Mouse (Mus musculus): Measurements from ENCODE around the gene Slc9a9. TPM values are rescaled to one million over a fixed set of nuclear protein-coding genes. Genes with fewer than 3 reads are reported as not detected.

The Slc9a9 gene
- polyA plus RNA-seq, 1 experiment = 20.8 TPM

DNA sequence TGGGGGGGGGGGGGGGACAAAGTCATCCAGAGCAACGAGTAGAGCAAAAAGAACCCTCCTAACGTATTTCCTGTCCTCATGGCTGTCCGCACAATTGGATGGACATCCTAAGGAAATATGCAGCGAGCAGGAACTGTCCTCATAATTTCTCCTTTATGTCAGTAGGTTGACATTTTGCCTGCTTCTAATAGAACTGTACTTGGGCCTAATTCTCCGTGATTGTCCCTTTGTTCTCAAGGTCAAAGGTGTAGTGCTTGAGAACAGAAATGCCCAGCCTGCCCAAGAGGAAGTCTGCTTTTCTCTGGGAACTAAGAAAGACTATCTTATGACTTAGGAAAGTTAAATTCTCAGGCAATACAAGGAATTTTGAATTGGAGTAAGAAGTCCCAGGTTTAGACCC is 514.7 kb downstream of the Slc9a9 start:
- no peak for DNase-seq (ENCODE audit: extremely low spot score in 1 of 2, low spot score in 1 of 2)

DNA sequence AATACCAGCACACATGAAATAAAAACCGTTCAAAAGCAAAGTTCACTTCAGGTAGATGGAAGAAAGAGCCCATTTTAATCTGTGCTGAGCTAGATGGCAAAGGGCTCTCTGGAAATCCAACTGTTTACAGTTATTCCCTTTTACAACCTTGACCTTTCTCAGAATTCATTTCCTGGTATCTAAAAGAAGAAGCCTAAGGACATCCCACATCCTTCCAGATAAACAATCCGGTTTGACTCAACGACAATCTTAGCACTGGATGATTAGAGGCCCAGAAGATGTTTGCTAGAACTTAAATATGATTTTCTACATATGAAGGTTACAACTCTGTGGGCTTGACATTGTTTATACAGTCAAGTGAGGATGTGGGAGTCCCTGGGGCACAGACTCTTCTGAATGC is 516.1 kb downstream of the Slc9a9 start:
- no peak for DNase-seq (ENCODE audit: extremely low spot score in 1 of 2, low spot score in 1 of 2)

DNA sequence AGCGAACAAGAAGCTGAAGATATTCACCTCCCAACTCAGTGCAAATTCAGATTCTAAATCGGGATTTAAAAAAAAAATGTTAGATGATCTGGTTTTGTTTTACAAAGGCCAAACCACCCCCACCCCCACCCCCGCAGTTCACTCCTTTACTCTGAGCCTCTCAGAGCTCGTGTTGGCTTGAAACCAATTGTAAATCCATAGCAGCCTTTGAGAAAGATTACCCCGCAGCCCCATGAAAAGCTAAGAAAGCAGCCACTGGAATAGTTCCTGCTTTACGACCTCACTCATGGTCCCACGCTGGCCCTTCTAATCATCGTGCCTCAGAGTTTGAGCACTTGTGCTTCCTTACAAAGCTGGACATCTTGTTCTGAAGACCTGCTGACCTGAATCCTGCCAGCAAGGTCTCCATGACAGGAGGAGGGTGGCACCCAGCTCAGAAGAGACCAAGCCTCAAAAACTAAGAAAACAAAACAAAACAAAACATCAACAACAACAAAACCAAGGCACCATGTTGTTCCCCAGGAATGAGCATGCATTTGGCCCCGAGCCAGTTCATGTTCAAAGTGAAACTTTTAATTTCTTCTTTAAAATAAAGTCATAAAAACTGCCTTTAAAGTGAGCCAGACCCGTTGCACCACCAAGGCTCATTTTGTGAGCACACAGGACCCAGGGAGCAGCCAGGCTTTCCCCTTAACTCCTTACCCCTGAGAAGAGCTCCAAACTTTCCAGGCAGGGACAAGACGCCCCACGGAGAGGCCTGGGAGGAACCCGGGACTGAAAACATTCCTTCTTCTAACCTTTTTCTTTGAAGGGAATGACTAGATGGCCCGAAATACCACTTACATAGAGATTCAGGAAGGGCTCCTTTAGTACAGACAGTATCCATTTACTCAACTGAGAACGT is 516.9 kb downstream of the Slc9a9 start:
- no peak for DNase-seq (ENCODE audit: extremely low spot score in 1 of 2, low spot score in 1 of 2)

- DNase-seq (ENCODE audit: extremely low spot score in 1 of 2, low spot score in 1 of 2) = no peak
Measured at GRCm38 (mm10) chr9:95188362-95189217, 518.9 kb downstream of the Slc9a9 start.

DNA sequence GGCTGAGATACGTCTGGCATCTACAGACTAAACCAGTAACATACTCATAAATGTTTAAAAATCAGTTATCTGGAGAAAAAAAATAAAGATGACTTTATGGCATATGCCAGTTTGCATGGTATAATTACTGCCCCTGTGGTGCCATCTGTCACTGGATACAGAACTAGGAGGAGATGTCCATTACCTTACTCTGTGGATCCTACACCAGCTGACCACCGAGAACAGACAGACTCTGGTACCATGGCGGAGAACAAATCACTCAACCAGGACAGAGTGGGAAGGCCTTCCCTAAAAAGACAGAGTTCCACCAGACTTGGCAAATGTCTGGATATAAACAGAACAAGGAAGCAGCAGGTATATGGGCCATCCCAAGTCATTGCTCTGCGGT is 519.5 kb downstream of the Slc9a9 start:
- no peak for DNase-seq (ENCODE audit: extremely low spot score in 1 of 2, low spot score in 1 of 2)

- DNase-seq (ENCODE audit: extremely low spot score in 1 of 2, low spot score in 1 of 2) = no peak
Measured at GRCm38 (mm10) chr9:95191442-95191841, 521.7 kb downstream of the Slc9a9 start.

- no peak for DNase-seq (ENCODE audit: extremely low spot score in 1 of 2, low spot score in 1 of 2)
Measured at GRCm38 (mm10) chr9:95192901-95193532, 523.3 kb downstream of the Slc9a9 start.

GRCm38 (mm10) chr9:95193672-95194071 is 524.0 kb downstream of the Slc9a9 start:
- no peak for DNase-seq (ENCODE audit: extremely low spot score in 1 of 2, low spot score in 1 of 2)

GRCm38 (mm10) chr9:95194158-95194557 is 524.4 kb downstream of the Slc9a9 start:
- DNase-seq (ENCODE audit: extremely low spot score in 1 of 2, low spot score in 1 of 2) = no peak

GRCm38 (mm10) chr9:95207661-95208060 is 538.0 kb downstream of the Slc9a9 start:
- DNase-seq (ENCODE audit: extremely low spot score in 1 of 2, low spot score in 1 of 2) = peak in 1 of 2 experiments; percentile 13

DNA sequence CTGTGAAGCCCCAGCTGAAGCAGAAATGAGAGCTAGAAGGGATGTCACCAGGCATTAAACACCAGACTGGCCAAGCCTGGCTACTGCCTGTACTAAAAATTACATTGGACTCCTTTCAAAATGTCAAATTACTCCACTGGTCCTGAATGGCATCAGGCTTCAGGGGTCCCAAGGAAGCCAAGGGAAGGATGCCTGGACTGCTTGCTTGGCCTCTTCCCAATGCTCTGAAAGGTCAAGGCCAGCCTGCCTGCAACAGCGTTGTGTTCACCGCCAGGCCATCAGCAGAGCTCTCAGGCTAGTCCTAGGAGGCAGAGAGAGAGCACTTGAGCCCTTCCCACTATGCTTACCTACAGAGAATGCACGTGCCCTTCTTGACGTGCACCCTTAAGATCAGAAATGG is 539.0 kb downstream of the Slc9a9 start:
- DNase-seq (ENCODE audit: extremely low spot score in 1 of 2, low spot score in 1 of 2) = no peak

DNA sequence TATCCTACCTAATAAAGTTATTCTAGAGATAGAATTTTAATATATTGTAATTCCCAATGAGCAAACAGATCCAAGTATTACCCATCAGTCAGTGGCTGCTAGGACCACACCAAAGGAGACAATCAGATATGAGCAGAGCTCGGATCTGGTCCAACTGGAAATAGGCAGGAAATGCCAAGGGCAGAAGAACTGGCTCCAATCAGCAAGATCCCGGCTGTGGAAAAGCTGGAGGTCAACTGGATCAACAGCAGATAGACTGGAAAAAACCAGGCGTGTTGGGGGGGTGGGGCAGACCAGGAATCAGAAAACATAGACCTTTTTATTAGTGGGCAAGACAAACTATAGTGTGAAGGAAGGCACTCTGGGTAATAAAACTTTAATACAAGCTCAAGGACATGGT is 550.3 kb downstream of the Slc9a9 start:
- DNase-seq (ENCODE audit: extremely low spot score in 1 of 2, low spot score in 1 of 2) = no peak

GRCm38 (mm10) chr9:95221310-95221709 is 551.6 kb downstream of the Slc9a9 start:
- DNase-seq (ENCODE audit: extremely low spot score in 1 of 2, low spot score in 1 of 2) = no peak

GRCm38 (mm10) chr9:95226986-95227385 is 557.3 kb downstream of the Slc9a9 start:
- DNase-seq (ENCODE audit: extremely low spot score in 1 of 2, low spot score in 1 of 2) = no peak

GRCm38 (mm10) chr9:95228123-95228522 is 558.4 kb downstream of the Slc9a9 start:
- DNase-seq (ENCODE audit: extremely low spot score in 1 of 2, low spot score in 1 of 2) = no peak

DNA sequence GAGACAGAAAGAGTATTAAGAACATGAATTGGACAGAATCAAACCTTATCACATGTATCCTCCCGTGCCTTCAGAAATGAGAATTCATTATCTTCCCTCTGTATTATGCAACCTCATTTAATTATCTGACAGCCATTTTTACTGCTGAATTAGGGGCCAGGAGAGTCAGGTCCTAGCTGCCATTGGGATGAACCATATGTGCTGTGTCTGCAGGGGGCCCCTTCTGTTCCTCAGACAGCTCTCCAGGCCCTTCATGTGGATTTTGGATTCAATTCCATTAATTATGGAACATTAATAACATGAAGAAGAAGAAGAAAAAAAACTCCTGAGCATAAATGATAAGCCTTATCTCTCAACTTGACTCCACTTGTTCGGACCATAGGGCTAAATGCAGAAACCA is 559.4 kb downstream of the Slc9a9 start:
- DNase-seq (ENCODE audit: extremely low spot score in 1 of 2, low spot score in 1 of 2) = no peak

GRCm38 (mm10) chr9:95239900-95240299 is 570.2 kb downstream of the Slc9a9 start:
- DNase-seq (ENCODE audit: extremely low spot score in 1 of 2, low spot score in 1 of 2) = no peak

DNA sequence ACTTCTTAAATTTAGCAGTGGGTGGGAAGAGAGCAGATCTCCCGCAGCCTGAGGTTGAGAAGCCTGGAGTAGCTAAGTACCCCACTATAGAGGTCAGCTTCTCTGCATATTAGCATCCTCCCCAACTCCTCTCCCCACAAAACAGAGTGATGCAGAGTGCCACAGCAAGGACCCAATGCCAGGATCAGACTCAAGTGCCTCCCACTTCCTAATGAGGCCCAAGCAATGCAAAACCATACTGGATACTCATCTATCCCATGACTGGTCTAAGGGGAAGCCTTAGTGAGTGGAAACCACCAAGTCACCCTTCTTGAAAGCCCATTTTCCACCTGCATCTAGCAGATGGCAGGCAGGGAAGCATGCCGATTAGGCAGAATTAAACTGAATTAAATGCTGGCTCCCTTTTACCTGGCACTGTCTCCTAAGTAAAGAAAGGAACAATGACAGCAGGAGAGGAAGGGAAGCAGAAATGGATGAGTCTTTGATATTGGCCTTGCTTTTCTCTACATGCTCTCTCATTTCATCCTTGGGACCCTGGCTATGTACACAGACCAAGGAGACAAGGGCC is 573.0 kb downstream of the Slc9a9 start:
- DNase-seq (ENCODE audit: extremely low spot score in 1 of 2, low spot score in 1 of 2) = no peak

GRCm38 (mm10) chr9:95254162-95254561 is 584.5 kb downstream of the Slc9a9 start:
- DNase-seq (ENCODE audit: extremely low spot score in 1 of 2, low spot score in 1 of 2) = no peak

DNA sequence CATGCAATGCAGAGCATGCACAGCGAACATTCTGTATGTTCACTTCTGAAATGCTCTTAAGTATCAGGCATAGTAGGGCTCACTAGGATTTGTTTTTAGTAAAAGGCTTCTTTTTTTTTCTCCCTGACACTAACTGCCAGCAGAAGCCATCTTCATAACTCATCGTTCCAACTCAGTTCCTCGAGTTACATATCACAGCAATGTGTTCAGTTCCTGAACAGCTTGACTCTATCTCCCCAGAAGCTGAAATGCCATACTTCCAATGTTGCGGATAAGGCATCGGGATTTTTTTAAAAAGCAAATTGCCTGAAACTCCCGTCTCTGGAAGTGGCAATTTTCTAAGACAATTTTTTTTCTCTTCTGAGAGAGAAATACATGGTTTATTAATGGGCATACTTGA is 586.1 kb downstream of the Slc9a9 start:
- DNase-seq (ENCODE audit: extremely low spot score in 1 of 2, low spot score in 1 of 2) = no peak
